Mouse (Mus musculus) forebrain, embryonic 16.5 days (tissue): ENCODE measurements around the gene Nfkb1. TPM values are rescaled to one million over a fixed set of nuclear protein-coding genes. Genes with fewer than 3 reads are reported as not detected.

Source experiments
- ATAC-seq: fragments of 200-750 bp; cut with Nextera tagmentation; 2 replicates; pipeline ENCODE4 v1.8.0; 2017; ENCODE audit warnings: mild to moderate bottlenecking, moderate library complexity
- H3K27ac ChIP-seq: fragments of 300-500 bp; sonication (generic); 2 replicates; pipeline ENCODE4 v1.5.1; 2014; ENCODE audit warnings: low read length, control low read depth
- H3K27me3 ChIP-seq: fragments of 300-500 bp; sonication (generic); replicated peaks from 2 replicates; pipeline ENCODE4 v1.6.1; 2014; ENCODE audit warnings: low read length; ENCODE audit not compliant: control insufficient read depth, insufficient read depth
- H3K36me3 ChIP-seq: fragments of 300-500 bp; sonication (generic); 2 replicates; pipeline ENCODE4 v1.6.1; 2014; ENCODE audit not compliant: control insufficient read depth, insufficient read depth
- H3K4me1 ChIP-seq: fragments of 300-500 bp; sonication (generic); replicated peaks from 2 replicates; pipeline ENCODE4 v1.6.1; 2014; ENCODE audit warnings: low read length; ENCODE audit not compliant: control insufficient read depth, insufficient read depth
- H3K4me2 ChIP-seq: fragments of 300-500 bp; sonication (generic); 2 replicates; pipeline ENCODE4 v1.6.1; 2014; ENCODE audit warnings: mild to moderate bottlenecking, low read length, control low read depth
- H3K4me3 ChIP-seq: fragments of 300-500 bp; sonication (generic); replicated peaks from 2 replicates; pipeline ENCODE4 v1.5.1; 2014; ENCODE audit warnings: mild to moderate bottlenecking, low read length, control low read depth
- H3K9ac ChIP-seq: fragments of 300-500 bp; sonication (generic); replicated peaks from 2 replicates; pipeline ENCODE4 v1.6.1; 2014; ENCODE audit warnings: low read depth, low read length, control low read depth
- H3K9me3 ChIP-seq: fragments of 300-500 bp; sonication (generic); 2 replicates; pipeline ENCODE4 v1.6.1; 2016; ENCODE audit warnings: low read length; ENCODE audit not compliant: control insufficient read depth
- WGBS: fragments of 180-500 bp; shearing (Covaris S2); extraction: QIAGEN DNeasy Blood & Tissue Kit; methylation state at CpG from one replicate; pipeline ENCODE4 v1.1.7; 2014; 5-methylcytosine and 5-hydroxymethylcytosine counted together
- polyA plus RNA-seq: library from polyadenylated mRNA; unstranded; fragments of >200 nt; fragmentation: Nextera tagmentation; extraction: Ambion mirVana; gene quantifications from 2 replicates; pipeline ENCODE4 v1.2.1, GENCODE M21; 2015

Nfkb1 gene
- 6.6 and 7.1 TPM in 2 replicates for polyA plus RNA-seq

DNA sequence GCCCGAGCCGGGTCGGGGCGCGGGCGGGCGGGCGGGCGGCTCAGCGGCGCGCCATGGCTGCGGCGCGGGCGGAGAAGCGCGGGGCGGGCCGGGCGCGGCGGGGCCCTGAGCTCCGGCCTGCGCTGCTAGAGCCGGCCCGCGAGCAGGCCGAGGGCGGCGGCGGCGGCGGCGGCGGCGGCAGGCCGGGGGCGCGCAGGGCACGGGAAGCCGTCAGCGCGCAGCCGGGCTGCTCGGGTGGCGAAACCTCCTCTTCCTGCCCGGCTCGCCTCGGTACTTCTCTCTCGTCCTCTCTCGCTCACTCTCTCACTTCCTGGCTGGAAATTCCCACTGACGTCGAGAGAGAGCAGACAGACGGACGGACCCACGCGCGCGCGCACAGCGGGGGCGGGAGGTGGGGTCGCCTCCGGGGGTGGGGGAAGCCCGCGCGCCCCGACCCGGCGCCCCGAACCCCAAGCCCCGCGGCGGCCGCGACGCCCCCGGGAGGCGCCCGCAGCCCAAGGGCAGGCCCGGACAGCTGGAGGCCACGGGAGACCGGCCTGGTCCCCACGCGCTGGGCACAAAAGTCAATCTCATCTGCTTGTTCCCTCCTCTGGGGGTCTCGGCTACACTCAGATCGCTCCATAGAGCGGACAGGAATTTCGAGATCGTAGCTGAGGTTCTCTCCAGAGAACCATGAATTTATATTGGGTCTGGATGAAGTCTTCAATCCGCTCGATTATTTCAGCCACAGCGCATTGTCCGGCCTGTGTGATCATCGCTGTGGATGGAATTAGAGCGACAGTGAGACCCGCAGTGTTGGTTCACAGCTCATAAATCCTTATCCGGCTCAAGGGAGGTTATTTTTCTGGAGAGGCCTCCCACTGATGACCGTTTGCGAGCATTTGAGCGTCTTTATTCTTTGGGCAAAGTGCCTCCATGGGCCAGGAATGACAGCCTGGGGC is at the start of gene Nfkb1:
Nfkb1 (minus strand) TSS at position 357 of the 941 bp plus-strand sequence.
- peak within 1 kb of the TSS; percentile 65 for H3K4me2 ChIP-seq
- H3K9me3 ChIP-seq = no peaks in the 10 kb centered on the region
- H3K27ac ChIP-seq = peak within 1 kb of the TSS; percentile 83
- H3K4me3 ChIP-seq = peak within 1 kb of the TSS; percentile 84
- H3K36me3 ChIP-seq = peaks cover 2% of the 10 kb centered on the region; the same call in 1 of the 2 replicates
- no peaks in the 10 kb centered on the region for H3K27me3 ChIP-seq
- H3K9ac ChIP-seq = peak within 1 kb of the TSS; percentile 91
- H3K4me1 ChIP-seq = peaks cover 12% of the 10 kb centered on the region
- peak; percentile 87 for ATAC-seq
- under 1% methylated on average over 71 of the region's 102 CpGs for WGBS

DNA sequence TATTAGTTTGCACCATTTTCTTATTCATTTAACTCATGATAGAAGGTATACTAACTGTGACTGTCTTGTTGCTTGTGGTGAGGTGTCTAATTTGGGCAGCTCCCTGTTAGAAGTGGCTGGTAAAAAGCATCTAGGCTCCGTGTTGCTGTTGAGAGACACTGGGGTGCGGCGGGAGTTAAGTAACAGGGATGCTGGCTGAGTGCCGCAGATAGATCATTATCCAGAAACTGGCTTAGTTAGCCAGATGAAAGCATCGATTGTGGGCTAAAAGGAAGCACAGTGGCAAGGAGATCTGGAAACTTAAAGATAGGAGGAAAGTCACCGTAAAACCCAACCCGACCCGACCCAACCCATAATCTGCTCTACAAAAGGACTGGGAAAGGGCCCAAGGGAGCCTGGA is 49.4 kb upstream of the Nfkb1 start:
- no peak overlapping the region for H3K9ac ChIP-seq
- no peaks in the 10 kb centered on the region for H3K27me3 ChIP-seq
- no peaks in the 10 kb centered on the region for H3K36me3 ChIP-seq
- no peak overlapping the region for H3K4me3 ChIP-seq
- H3K27ac ChIP-seq = no peak overlapping the region
- no peaks in the 10 kb centered on the region for H3K9me3 ChIP-seq
- H3K4me1 ChIP-seq = no peaks in the 10 kb centered on the region
- H3K4me2 ChIP-seq = no peak overlapping the region
- WGBS = 64% methylated on average over 8 of the region's 8 CpGs
- no peak for ATAC-seq

DNA sequence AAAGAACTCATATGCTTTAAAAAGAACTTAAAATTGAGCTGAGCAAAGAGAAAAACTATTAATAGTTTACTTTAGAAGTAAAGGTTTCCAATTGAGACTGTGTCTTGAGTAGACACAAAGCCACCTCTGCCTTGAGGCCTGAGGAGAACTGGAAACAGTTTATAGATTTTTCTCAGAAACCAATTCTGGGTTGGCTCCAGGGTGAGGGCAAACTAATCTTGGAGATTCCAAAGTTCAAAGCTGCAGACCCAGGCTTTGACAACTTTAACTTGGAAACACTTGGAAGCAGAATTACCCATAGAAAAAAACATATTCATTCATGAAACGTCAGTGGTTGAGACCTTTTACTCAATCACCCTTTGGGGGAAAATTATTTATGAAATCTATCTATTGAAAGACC is 43.4 kb upstream of the Nfkb1 start:
- H3K36me3 ChIP-seq = no peaks in the 10 kb centered on the region
- H3K4me3 ChIP-seq = no peak overlapping the region
- H3K27me3 ChIP-seq = no peaks in the 10 kb centered on the region
- no peak for ATAC-seq
- peaks cover 6% of the 10 kb centered on the region; the same call in 1 of the 2 replicates for H3K4me1 ChIP-seq
- no peak overlapping the region for H3K9ac ChIP-seq
- no peak overlapping the region for H3K4me2 ChIP-seq
- H3K9me3 ChIP-seq = no peaks in the 10 kb centered on the region
- whole genome bisulfite sequencing = 70% methylated on average over 1 of the region's 1 CpGs
- H3K27ac ChIP-seq = no peak overlapping the region

DNA sequence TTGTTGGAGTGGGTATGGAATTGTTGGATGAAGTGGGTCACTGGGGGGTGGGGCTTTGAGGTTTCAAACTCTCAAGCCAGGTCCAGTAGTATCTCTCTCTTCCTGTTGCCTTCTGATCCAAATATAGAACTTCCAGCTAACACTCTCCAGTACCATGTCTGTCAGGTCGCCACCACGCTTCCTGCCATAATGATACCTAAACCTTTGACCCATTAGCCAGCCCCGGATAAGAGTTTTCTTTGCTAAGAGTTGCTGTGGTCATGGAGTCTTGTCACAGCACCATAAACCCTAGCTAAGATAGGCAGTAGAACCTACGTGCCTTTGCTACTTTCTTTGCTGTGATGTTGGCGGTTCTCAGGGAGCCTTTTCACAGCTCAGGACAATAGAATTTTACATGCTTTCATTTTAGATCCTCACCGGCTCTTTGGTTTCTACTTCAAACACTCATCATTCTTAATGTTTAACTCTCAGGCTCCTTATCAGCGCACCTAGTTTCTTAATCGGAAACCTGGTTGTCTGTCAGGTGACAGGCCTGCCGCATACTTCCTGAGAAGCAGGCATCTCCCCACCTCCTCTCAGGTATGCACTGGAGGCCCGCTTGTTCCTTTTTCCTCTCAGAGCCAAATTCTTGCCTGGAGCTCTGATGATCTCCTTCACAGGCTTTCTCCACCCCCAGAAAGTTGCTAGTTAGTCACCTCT is 41.5 kb upstream of the Nfkb1 start:
- Histone ChIP-seq H3K4me2 (no peak overlapping the region), H3K36me3 (no peaks in the 10 kb centered on the region), H3K4me3 (no peak overlapping the region), H3K4me1 (peaks cover 8% of the 10 kb centered on the region; the same call in 1 of the 2 replicates), H3K27ac (no peak overlapping the region), H3K9ac (no peak overlapping the region), H3K27me3 (no peaks in the 10 kb centered on the region), H3K9me3 (no peaks in the 10 kb centered on the region)
- no peak for ATAC-seq
- WGBS = 86% methylated on average over 10 of the region's 10 CpGs

DNA sequence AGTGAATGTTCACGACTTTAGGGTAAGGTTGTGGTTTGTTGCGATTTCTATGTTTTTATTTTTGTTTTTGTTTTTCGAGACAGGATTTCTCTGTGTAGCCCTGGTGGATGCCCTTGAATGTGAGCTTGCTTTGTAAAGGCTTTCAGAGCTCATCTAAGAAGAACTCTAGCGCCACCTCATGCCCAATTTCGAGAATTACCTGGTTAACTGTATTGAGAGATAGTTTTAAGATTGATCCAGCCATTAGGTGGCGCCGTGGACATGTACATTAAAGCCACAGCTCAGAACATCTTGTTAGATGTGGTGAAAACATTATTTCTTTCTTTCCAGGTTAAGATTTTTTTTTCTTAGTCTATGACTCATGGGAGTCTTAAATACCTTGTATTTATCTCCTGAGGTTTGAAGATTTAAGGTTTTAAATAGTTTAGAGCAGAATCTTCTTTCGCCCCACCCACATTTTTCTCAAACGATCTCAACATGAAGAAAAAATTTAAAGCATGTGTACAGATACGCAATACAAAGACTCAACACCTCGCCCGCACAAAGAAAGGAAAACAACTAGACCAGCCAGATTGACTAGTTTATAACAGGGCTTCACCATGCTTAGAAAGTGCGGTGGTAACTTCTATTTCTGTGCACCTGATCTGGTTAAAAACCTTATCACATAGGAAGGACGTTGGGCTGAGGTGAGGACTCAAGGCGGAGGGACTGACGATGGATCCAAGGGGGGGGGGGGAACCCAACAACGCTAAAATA is 40.1 kb upstream of the Nfkb1 start:
- no peak overlapping the region for H3K9ac ChIP-seq
- H3K4me2 ChIP-seq = no peak overlapping the region; the same call in 1 of the 2 replicates
- H3K4me3 ChIP-seq = no peak overlapping the region
- H3K9me3 ChIP-seq = no peaks in the 10 kb centered on the region
- H3K4me1 ChIP-seq = peaks cover 8% of the 10 kb centered on the region; the same call in 1 of the 2 replicates
- H3K27ac ChIP-seq = no peak overlapping the region
- H3K36me3 ChIP-seq = no peaks in the 10 kb centered on the region
- WGBS = 34% methylated on average over 17 of the region's 17 CpGs
- H3K27me3 ChIP-seq = no peaks in the 10 kb centered on the region
- peak; percentile 92 for ATAC-seq

DNA sequence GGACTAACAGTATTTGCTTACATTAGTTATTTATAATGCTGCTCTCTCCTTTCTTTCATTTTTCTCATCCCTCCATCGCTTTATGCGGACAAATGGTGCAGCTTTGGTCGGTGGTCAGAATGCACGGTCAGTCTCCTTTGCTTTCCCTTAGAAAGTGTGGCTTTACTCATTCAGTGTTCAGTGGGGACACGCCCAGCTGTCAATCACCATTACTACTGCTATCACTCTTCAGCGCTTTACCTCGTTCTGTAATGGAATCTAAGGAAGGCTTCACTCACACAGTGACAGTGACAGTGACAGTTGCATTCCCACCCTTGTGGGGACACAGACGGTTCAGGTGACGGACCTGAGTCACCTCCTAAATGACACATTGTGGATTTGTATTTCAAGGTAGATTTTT is 39.4 kb upstream of the Nfkb1 start:
- Histone ChIP-seq H3K9me3 (no peaks in the 10 kb centered on the region), H3K36me3 (no peaks in the 10 kb centered on the region), H3K4me1 (peaks cover 8% of the 10 kb centered on the region; the same call in 1 of the 2 replicates), H3K4me2 (peak overlapping the region; percentile 39), H3K27ac (no peak overlapping the region), H3K4me3 (0 out of 2 replicates have a peak overlapping the region, but pooled peaks have one; percentile 12), H3K27me3 (no peaks in the 10 kb centered on the region), H3K9ac (peak overlapping the region; percentile 6; the same call in 1 of the 2 replicates)
- 38% methylated on average over 9 of the region's 9 CpGs for WGBS
- ATAC-seq = peak; percentile 78

DNA sequence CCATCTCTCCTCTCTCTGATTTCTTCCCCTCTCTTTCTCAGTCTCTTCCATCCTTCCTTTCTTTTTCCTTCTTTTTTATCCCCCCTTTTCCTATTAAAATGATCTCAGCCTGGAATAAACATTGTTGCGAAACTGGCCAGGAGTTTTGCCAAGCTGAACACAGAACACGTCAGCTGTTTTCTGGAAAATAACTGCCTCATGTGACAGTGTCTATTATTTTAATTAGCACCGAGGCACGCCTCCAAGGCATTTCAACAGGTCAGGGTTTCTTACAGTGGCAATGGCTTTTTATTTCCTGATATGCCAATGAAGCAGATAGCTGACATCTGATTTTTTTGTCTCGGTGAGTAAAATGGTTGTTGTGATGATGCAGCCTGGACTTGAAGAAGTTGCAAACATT is 38.2 kb upstream of the Nfkb1 start:
- 22% methylated on average over 5 of the region's 5 CpGs for WGBS
- peaks cover 8% of the 10 kb centered on the region; the same call in 1 of the 2 replicates for H3K4me1 ChIP-seq
- H3K9ac ChIP-seq = no peak overlapping the region
- no peaks in the 10 kb centered on the region for H3K9me3 ChIP-seq
- H3K36me3 ChIP-seq = no peaks in the 10 kb centered on the region
- H3K4me2 ChIP-seq = no peak overlapping the region
- no peaks in the 10 kb centered on the region for H3K27me3 ChIP-seq
- ATAC-seq = no peak
- no peak overlapping the region for H3K27ac ChIP-seq
- H3K4me3 ChIP-seq = no peak overlapping the region

DNA sequence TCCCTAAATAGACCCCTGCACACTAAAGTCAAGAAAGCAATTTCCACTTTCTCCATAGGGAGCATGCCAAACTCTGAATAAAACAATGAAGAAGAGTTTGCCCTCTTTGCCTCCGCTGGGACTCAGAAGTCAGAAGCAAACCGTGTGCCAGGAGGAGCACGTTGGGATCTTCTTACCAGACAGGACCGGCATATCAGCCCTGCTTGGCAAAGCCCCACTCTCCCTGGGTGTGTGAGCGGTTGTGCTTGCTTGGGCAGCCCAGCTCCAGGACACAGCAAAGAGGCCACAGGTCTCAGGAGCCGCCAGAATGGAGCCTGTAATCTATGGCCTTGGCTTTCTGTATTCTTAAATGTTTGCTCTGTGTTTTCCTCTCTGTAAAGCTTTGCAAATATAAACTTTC is 37.6 kb upstream of the Nfkb1 start:
- Histone ChIP-seq H3K9ac (no peak overlapping the region), H3K27ac (no peak overlapping the region), H3K4me1 (peaks cover 8% of the 10 kb centered on the region; the same call in 1 of the 2 replicates), H3K4me3 (no peak overlapping the region), H3K36me3 (no peaks in the 10 kb centered on the region), H3K4me2 (no peak overlapping the region), H3K27me3 (no peaks in the 10 kb centered on the region), H3K9me3 (no peaks in the 10 kb centered on the region)
- WGBS = 57% methylated on average over 6 of the region's 6 CpGs
- no peak for ATAC-seq
